Mouse (Mus musculus) lung, adult 2 months (tissue): Measurements from ENCODE around the gene Acad12.
A peak's percentile ranks its signal among the peaks of the same experiment; 100 is the strongest.

ENCODE experiments used
- CTCF ChIP-seq: fragments of 200-500 bp; IDR thresholded peaks from 2 replicates; pipeline ENCODE4 v1.5.1; 2011; ENCODE audit warnings: mild to moderate bottlenecking, low read length, control low read depth; ENCODE audit not compliant: insufficient read depth
- POLR2A ChIP-seq: fragments of 200-500 bp; IDR thresholded peaks from 2 replicates; pipeline ENCODE4 v1.6.1; 2011; ENCODE audit warnings: low read depth, mild to moderate bottlenecking, control low read depth, low read length, borderline replicate concordance; ENCODE audit errors: extremely low read depth

DNA sequence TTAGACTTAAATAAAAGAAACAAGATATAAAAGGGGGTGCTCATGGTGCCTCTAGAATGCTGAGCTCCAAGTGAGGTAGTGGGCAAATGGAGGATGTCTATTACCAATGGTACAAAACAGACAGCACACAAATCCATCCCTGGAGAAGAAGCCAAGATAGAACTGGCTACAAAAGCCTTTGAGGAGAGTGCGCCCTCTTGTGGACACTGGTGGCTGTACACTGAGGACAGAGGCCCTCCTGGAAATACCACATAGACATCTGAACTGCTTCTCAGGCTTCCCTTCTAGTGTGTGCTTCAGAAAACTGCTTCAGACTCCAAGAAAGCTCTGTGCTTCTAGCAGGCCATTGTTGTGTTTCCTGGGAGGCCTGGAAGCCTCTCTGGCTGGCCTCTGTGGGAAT, 9.1 kb upstream of the Acad12 start:
- no peak for TF ChIP-seq POLR2A
- TF ChIP-seq CTCF, result peak; percentile 87
